Mouse (Mus musculus) liver, postnatal 0 days (tissue): ENCODE measurements around the gene Krtap9-1.

Source experiments
- CTCF ChIP-seq: sonication (generic); IDR thresholded peaks from 2 replicates; pipeline ENCODE4 v1.5.1; 2016; ENCODE audit warnings: antibody characterized with exemption, low read depth
- EP300 ChIP-seq: IDR thresholded peaks from 2 replicates; pipeline ENCODE4 v1.6.1; 2016; ENCODE audit warnings: antibody characterized with exemption, low read depth, mild to moderate bottlenecking

- TF ChIP-seq CTCF = no peak
- TF ChIP-seq EP300 = no peak
Measured at GRCm38 (mm10) chr11:99858761-99859160, 14.4 kb upstream of the Krtap9-1 start.
